Mouse (Mus musculus) stomach, embryonic 14.5 days (tissue): Measurements from ENCODE around the gene Gm5129. TPM values are rescaled to one million over a fixed set of nuclear protein-coding genes. Genes with fewer than 3 reads are reported as not detected.
"Not testable (repeated sequence)": the region's sequence is repeated elsewhere in the genome, so short reads cannot be mapped to it uniquely, and the experiment has no call there.

Experiments
- ATAC-seq: fragments of 200-750 bp; cut with Nextera tagmentation; 2 replicates; pipeline ENCODE4 v1.8.0; 2017; ENCODE audit warnings: low read depth, moderate TSS enrichment; ENCODE audit not compliant: insufficient number of reproducible peaks, insufficient read depth, low FRiP score
- H3K27ac ChIP-seq: fragments of 300-500 bp; sonication (generic); 2 replicates; pipeline ENCODE4 v1.5.1; 2014; ENCODE audit warnings: mild to moderate bottlenecking, low read length, moderate library complexity, mixed read lengths
- H3K27me3 ChIP-seq: fragments of 300-500 bp; sonication (generic); 2 replicates; pipeline ENCODE4 v1.6.1; 2014; ENCODE audit warnings: low read length, control low read depth, mixed read lengths; ENCODE audit not compliant: control insufficient read depth, insufficient read depth
- H3K36me3 ChIP-seq: fragments of 300-500 bp; sonication (generic); 2 replicates; pipeline ENCODE4 v1.6.1; 2014; ENCODE audit warnings: mild to moderate bottlenecking, control low read depth, low read length, moderate library complexity, mixed read lengths; ENCODE audit not compliant: control insufficient read depth, insufficient read depth
- H3K4me1 ChIP-seq: fragments of 300-500 bp; sonication (generic); 2 replicates; pipeline ENCODE4 v1.6.1; 2014; ENCODE audit warnings: low read length, control low read depth, mixed read lengths; ENCODE audit not compliant: control insufficient read depth, insufficient read depth
- H3K4me2 ChIP-seq: fragments of 300-500 bp; sonication (generic); replicated peaks from 2 replicates; pipeline ENCODE4 v1.6.1; 2014; ENCODE audit warnings: low read depth, low read length, control low read depth
- H3K4me3 ChIP-seq: fragments of 300-500 bp; sonication (generic); 2 replicates; pipeline ENCODE4 v1.5.1; 2014; ENCODE audit warnings: low read depth, low read length, control low read depth
- H3K9ac ChIP-seq: fragments of 300-500 bp; sonication (generic); replicated peaks from 2 replicates; pipeline ENCODE4 v1.6.1; 2014; ENCODE audit warnings: low read depth, mild to moderate bottlenecking, control low read depth, low read length, moderate library complexity, mixed read lengths
- H3K9me3 ChIP-seq: fragments of 300-500 bp; sonication (generic); 2 replicates; pipeline ENCODE4 v1.6.1; 2016; ENCODE audit warnings: low read depth, low read length, control low read depth; ENCODE audit not compliant: control insufficient read depth
- WGBS: fragments of 180-500 bp; shearing (Covaris S2); extraction: QIAGEN DNeasy Blood & Tissue Kit; methylation state at CpG from one replicate; pipeline ENCODE4 v1.1.7; 2014; 5-methylcytosine and 5-hydroxymethylcytosine counted together
- polyA plus RNA-seq: library from polyadenylated mRNA; unstranded; fragments of >200 nt; fragmentation: Nextera tagmentation; extraction: Ambion mirVana; gene quantifications from 2 replicates; pipeline ENCODE4 v1.2.1, GENCODE M21; 2014

Gene Gm5129
- polyA plus RNA-seq, 1 experiment from 2014 or later, result not detected

DNA sequence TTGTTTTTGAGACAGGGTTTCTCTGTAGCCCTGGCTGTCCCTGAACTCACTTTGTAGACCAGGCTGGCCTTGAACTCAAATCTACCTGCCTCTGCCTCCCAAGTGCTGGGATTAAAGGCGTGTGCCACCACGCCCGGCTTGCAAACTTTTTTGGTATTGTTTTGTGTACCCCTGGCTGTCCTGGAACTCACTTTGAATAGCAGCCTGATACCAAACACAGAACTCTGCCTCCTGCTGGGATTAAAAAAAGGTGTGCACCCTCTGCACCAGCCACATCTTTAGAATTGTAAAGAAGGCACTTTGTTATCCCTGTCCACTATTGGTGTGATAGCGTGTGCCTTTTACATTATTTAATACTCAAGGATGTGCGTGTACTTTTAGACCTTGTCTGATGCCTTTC, 1.7 kb upstream of the Gm5129 start:
- Histone ChIP-seq H3K36me3 (peaks cover 2% of the 10 kb centered on the region; the same call in 1 of the 2 replicates), H3K27me3 (no peaks in the 10 kb centered on the region), H3K9ac (no peak overlapping the region), H3K27ac (no peak overlapping the region), H3K9me3 (no peaks in the 10 kb centered on the region), H3K4me1 (peaks cover 9% of the 10 kb centered on the region; the same call in 1 of the 2 replicates), H3K4me2 (peak overlapping the region; percentile 72), H3K4me3 (peak overlapping the region; percentile 94; the same call in 1 of the 2 replicates)
- no peak for ATAC-seq
- 93% methylated on average over 5 of the region's 5 CpGs for WGBS

DNA sequence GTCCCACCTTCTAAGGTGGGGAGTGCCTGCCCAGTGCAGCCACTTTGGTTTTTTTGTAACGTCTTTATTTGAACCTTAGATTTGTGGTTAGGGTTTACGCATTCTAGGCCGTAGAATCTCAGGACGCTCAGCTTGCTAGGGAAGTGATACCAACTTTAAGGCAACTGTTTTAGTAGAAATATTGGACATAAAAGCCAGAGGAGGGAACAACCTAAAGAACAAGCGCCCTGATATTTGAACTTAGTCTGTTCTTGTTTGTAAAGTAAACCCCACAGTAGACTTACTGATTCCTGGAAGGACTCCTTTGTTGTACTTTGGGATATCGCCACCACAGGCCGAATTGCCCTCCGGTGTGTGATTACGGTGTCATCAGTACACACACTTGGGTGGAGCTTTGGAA, 1.2 kb upstream of the Gm5129 start:
- peak overlapping the region; percentile 41 for H3K9ac ChIP-seq
- H3K36me3 ChIP-seq, result no peaks in the 10 kb centered on the region
- no peaks in the 10 kb centered on the region for H3K27me3 ChIP-seq
- H3K4me1 ChIP-seq, result peaks cover 9% of the 10 kb centered on the region; the same call in 1 of the 2 replicates
- WGBS, result 53% methylated on average over 9 of the region's 9 CpGs
- H3K9me3 ChIP-seq, result no peaks in the 10 kb centered on the region
- peak overlapping the region; percentile 72 for H3K4me2 ChIP-seq
- H3K27ac ChIP-seq, result no peak overlapping the region
- ATAC-seq, result no peak
- H3K4me3 ChIP-seq, result peak overlapping the region; percentile 94

DNA sequence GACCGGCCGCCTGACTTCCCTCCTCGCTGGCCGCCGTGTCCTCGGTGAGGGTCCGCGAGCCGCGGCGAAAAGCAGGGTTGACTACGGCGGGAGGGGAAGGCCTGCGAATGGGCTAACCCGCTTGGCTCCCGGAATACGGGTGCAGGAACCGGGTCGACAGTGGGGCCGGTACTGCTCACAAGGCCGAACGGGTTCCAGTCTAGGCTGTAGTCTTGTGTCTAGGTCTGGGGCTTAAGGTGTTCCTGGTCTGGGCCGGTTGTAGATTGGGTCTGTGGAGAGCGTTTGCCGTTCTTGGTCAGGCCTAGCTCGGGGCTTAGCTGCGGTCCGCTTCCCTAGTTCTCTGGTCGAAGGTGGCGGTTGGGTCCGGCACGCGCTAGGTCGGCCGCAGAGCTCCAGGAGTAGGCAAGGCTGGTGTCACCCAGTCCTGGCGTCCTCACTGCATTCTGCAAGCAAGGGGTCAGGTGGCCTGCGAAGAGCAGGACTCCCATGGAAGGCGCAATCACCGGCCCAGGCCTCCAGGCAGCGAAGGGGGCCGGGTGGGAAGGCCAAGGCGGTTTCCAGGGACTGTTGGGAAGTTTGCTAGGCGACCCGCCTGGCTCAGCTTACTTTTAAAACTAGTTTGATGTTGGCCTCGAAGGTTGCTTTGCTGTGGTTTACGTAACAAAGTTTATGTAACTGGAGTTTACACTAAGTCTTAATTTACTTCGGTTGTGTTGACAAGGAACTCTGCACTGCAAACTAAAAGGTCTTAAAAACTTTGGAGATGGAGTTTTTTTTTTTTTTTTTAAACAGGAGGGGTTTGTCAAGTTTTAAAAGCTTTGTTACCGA, 551 bp upstream of the Gm5129 start:
- WGBS, result under 1% methylated on average over 48 of the region's 48 CpGs
- no peaks in the 10 kb centered on the region for H3K27me3 ChIP-seq
- ATAC-seq, result peak; percentile 50

DNA sequence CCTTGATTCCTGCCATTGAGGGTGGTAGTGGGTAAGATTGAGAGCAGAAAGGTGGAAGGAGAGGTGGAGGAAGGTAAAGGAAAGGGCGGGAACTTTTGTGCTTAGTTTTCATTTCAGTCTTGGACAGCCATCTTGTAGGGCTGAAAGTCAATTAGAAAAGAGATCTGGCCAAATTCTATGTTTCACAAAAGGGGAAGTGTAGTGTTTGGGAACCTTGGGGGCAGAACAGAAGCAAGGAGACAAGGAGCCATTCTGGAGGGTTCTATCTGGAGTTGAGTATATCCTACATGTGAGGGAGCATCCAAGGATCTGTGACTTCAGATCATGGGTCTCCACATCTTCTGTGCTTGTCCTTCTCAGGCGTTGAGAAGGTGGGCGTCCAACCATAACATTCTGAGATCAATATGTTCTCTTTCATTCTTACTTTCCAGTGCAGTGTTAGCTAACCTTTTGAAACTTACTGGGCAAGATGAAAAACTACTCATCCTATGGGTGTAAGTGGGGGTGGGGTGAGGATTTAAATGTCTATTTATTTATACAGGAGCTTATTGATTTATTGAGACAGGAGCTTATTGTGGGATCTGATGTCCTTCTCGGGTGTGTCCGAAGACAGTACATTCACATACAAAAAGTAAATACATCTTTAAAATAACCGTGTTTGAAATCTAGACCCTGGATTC, 765 bp downstream of the Gm5129 start:
- H3K9me3 ChIP-seq, result no peaks in the 10 kb centered on the region
- peak overlapping the region; percentile 94 for H3K9ac ChIP-seq
- H3K4me3 ChIP-seq, result peak overlapping the region; percentile 94
- peak overlapping the region; percentile 72 for H3K4me2 ChIP-seq
- H3K4me1 ChIP-seq, result peaks cover 9% of the 10 kb centered on the region; the same call in 1 of the 2 replicates
- no peaks in the 10 kb centered on the region for H3K36me3 ChIP-seq
- H3K27me3 ChIP-seq, result no peaks in the 10 kb centered on the region
- no peak for ATAC-seq
- H3K27ac ChIP-seq, result peak overlapping the region; percentile 98
- WGBS, result 45% methylated on average over 6 of the region's 6 CpGs

More for the DNA sequence above, 551 bp upstream of the Gm5129 start:
- Histone ChIP-seq H3K27ac (peak overlapping the region; percentile 98), H3K9ac (peak overlapping the region; percentile 94), H3K4me1 (peaks cover 9% of the 10 kb centered on the region; the same call in 1 of the 2 replicates), H3K4me2 (peak overlapping the region; percentile 72), H3K36me3 (no peaks in the 10 kb centered on the region), H3K4me3 (peak overlapping the region; percentile 94), H3K9me3 (no peaks in the 10 kb centered on the region)

DNA sequence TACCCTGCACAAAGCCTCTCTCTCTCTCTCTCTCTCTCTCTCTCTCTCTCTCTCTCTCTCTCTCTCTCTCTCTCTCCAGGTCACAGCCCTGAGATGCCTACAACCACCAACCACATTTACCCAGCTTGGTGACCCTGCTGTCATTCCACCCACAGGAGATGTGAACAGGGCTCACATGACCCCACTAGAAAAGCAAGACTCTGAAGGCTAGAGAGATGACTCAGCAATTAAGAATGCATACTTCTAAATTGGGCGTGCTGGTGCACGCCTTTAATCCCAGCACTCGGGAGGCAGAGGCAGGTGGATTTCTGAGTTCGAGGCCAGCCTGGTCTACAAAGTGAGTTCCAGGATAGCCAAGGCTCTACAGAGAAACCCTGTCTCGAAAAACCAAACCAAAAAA, 9.7 kb downstream of the Gm5129 start:
- not testable (repeated sequence) for ATAC-seq, H3K4me2 ChIP-seq, H3K27me3 ChIP-seq, H3K27ac ChIP-seq, H3K36me3 ChIP-seq, H3K9ac ChIP-seq, H3K9me3 ChIP-seq, H3K4me3 ChIP-seq, H3K4me1 ChIP-seq
- WGBS, result 79% methylated on average over 5 of the region's 5 CpGs

DNA sequence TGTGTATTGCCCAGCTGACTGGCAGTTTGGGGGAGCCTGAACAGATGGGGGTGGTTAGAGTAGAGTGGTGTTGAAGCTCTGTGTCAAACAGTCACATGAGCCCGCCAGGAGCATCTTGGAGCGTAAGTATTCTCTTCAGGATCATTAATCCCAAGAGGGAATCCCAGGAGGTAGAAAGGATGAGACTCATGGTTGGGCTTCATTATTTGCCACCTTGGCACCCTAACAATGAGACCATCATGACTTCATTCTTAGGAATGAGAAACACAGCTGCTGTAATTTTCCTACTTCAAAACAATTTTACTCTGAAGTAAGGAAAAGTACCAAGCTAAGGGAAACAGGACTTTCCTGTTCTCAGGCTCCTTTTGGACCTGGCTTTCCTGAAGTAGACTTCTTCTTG, 10.4 kb downstream of the Gm5129 start:
- Histone ChIP-seq H3K36me3 (no peaks in the 10 kb centered on the region), H3K4me3 (no peak overlapping the region), H3K27me3 (no peaks in the 10 kb centered on the region), H3K4me1 (no peaks in the 10 kb centered on the region), H3K9me3 (no peaks in the 10 kb centered on the region), H3K9ac (no peak overlapping the region), H3K4me2 (no peak overlapping the region), H3K27ac (no peak overlapping the region)
- no peak for ATAC-seq
- 86% methylated on average over 2 of the region's 2 CpGs for WGBS

DNA sequence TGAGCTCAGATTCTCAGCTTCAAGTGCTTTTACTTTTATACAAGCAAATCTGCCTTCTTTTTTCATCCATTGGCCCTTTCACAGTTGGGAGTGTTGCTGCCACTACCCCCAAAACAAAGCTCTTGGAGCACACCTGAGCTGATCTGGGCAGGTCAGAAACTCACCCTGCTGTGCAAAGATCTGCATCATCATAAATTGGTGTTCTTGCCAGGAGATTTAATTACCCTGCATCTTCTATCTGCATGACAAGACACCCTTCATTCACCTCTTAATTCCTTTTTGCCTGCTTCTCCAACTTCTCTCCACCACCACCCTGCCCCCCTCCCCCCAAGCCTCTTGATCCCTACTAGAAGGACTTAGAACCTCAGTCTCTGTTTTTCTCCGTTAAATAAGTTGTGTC, 14.6 kb downstream of the Gm5129 start:
- 23% methylated on average over 1 of the region's 1 CpGs for WGBS

DNA sequence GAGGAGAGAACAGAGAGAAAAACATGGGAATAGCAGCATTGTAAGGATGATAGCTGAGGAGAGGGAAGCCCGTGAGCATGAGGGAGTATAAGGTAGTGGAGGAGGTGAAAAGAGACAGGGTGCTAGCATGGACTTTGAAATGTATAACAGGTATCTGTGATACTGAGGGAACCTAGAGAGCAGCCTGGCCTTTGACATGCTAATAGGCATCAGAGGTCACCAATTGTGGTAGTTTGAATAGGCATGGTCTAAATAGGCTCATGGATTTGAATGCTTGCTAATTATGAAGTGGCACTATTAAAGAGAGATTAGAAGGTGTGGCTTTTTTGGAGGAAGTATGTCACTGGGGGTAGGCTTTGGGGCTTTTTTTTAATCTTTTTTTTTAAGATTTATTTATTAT, 22.8 kb downstream of the Gm5129 start:
- Histone ChIP-seq H3K4me2 (no peak overlapping the region), H3K27ac (no peak overlapping the region), H3K4me1 (no peaks in the 10 kb centered on the region), H3K9me3 (no peaks in the 10 kb centered on the region), H3K36me3 (no peaks in the 10 kb centered on the region), H3K27me3 (no peaks in the 10 kb centered on the region), H3K9ac (no peak overlapping the region), H3K4me3 (no peak overlapping the region)
- 55% methylated on average over 1 of the region's 1 CpGs for WGBS
- no peak for ATAC-seq

More for the DNA sequence above, 14.6 kb downstream of the Gm5129 start:
- no peak for ATAC-seq
- Histone ChIP-seq H3K9ac (no peak overlapping the region), H3K9me3 (no peaks in the 10 kb centered on the region), H3K4me3 (no peak overlapping the region), H3K27me3 (no peaks in the 10 kb centered on the region), H3K4me1 (no peaks in the 10 kb centered on the region), H3K36me3 (no peaks in the 10 kb centered on the region), H3K4me2 (no peak overlapping the region), H3K27ac (no peak overlapping the region)
